Mouse (Mus musculus) liver, adult 2 months (tissue): ENCODE data around the gene Eral1.

Experiments
- CTCF ChIP-seq: fragments of 200-500 bp; IDR thresholded peaks from 2 replicates; pipeline ENCODE4 v1.5.1; 2011; ENCODE audit warnings: low read depth, low read length, control low read depth
- POLR2A ChIP-seq: fragments of 200-500 bp; IDR thresholded peaks from 2 replicates; pipeline ENCODE4 v1.6.1; 2011; ENCODE audit warnings: low read length, control low read depth; ENCODE audit not compliant: insufficient read depth; ENCODE audit errors: extremely low read depth

DNA sequence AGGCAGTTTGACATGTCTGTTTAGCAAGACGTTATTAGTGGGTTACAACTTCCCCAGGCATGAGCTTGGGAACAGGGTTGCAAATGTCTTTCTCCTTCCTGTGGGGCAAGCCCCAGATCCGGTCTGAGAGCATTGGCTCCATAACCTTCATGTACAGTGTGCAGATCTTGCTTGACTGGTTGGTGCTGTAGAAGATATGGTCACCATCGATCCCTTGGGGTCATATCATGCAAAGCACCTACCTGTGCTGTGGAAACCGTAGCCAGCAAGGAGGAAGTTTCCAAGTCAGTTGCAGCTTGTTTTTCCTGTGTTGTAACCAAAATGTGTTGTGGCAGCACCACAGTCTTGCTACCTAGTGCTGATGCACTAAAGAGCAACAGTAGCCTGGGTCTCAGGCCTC is 46.6 kb upstream of the Eral1 start:
- no peak for TF ChIP-seq POLR2A
- TF ChIP-seq CTCF = no peak
